In the genomic region with DNA sequence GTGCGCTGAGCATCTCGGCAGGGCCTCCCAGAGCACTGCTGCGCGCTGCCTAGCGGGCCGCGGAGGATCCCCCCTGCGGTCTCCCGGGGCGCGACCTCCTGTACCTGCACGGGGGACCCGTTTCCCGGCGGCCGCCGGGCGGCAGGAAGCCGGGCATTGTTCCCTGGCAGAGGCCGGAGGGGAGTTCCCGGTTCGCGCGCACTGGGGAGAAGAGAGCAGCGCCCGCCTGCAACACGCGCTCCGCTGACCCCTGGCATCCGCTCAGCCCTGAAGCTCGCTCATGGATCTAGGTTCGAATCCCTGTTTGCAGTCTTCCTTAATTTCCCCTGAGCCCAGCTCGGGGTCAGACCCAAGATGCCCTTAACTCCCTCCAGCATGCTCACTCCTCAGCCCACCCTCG, we compare ENCODE assay signal across 9 mouse cellular contexts. TPM values are rescaled to one million over a fixed set of nuclear protein-coding genes. Genes with fewer than 3 reads are reported as not detected.
DNase-seq lines count a peak whose midpoint lies in the region; ATAC-seq and TF ChIP-seq lines count a peak whose summit lies in the region.
"Had no signal": no experiment of that assay in that cellular context is flagged by ENCODE, and none has a peak within 500 bp of the region (broad histone marks: within the 10 kb centered on the region; RNA-seq: fewer than 3 reads in every experiment).

No protein-coding gene starts in this region.

- H3K27me3 ChIP-seq in embryonic facial prominence, embryonic 13.5 days = peaks cover 38% of the 10 kb centered on the region
- H3K27me3 ChIP-seq in hindbrain, embryonic 16.5 days (replicated peaks; ENCODE audit: control insufficient read depth, insufficient read depth, low read length) = peaks cover 19% of the 10 kb centered on the region
- H3K27me3 ChIP-seq in midbrain, embryonic 11.5 days (ENCODE audit: control insufficient read depth, insufficient read depth, low read length) = peaks cover 24% of the 10 kb centered on the region
- H3K27me3 ChIP-seq in thymus, adult 2 months (ENCODE audit: control insufficient read depth, insufficient read depth, low read length) = no peaks in the 10 kb centered on the region; the same call in 1 of the 2 replicates

- TF ChIP-seq CTCF in thymus, adult 2 months (IDR thresholded peaks at IDR 0.05; ENCODE audit: borderline replicate concordance, control insufficient read depth, extremely low read depth, insufficient read depth, low read length, poor library complexity) = no peak

- WGBS in embryonic facial prominence, embryonic 13.5 days = 8% methylated on average over 34 of the region's 34 CpGs
- 4% methylated on average over 23 of the region's 34 CpGs for WGBS in hindbrain, embryonic 16.5 days
- 1% methylated on average over 34 of the region's 34 CpGs for WGBS in midbrain, embryonic 11.5 days
- 8% methylated on average over 34 of the region's 34 CpGs for WGBS in thymus, adult 2 months

- H3K4me3 ChIP-seq in embryonic facial prominence, embryonic 13.5 days = peak overlapping the region; percentile 18; the same call in 1 of the 2 replicates
- peak overlapping the region; percentile 19; the same call in 1 of the 2 replicates for H3K4me3 ChIP-seq in hindbrain, embryonic 16.5 days (ENCODE audit: low read length)
- H3K4me3 ChIP-seq in midbrain, embryonic 11.5 days (ENCODE audit: low read depth, low read length) = no peak overlapping the region; the same call in 1 of the 2 replicates
- no peak overlapping the region for H3K4me3 ChIP-seq in thymus, adult 2 months (ENCODE audit: control insufficient read depth, insufficient read depth, low read length)

- no peaks in the 10 kb centered on the region for H3K36me3 ChIP-seq in embryonic facial prominence, embryonic 13.5 days
- H3K36me3 ChIP-seq in hindbrain, embryonic 16.5 days (ENCODE audit: control insufficient read depth, insufficient read depth, low read length) = no peaks in the 10 kb centered on the region
- H3K36me3 ChIP-seq in midbrain, embryonic 11.5 days (ENCODE audit: control insufficient read depth, insufficient read depth, low read length) = no peaks in the 10 kb centered on the region
- no peaks in the 10 kb centered on the region for H3K36me3 ChIP-seq in thymus, adult 2 months (ENCODE audit: control insufficient read depth, insufficient read depth, low read length)

- DNase-seq in adrenal gland, adult 2 months = peak; percentile 46
- no peak for DNase-seq in adrenal gland, adult 8-10 months
- no peak for DNase-seq in midbrain, embryonic 11.5 days (ENCODE audit: low spot score, missing footprints)
- no peak for DNase-seq in cerebellum, postnatal 36 days
- no peak for DNase-seq in thymus, adult 2 months
- DNase-seq in thymus, postnatal 25 days = no peak

- 0 out of 2 replicates have a peak overlapping the region, but pooled peaks have one; percentile 21 for H3K9ac ChIP-seq in embryonic facial prominence, embryonic 13.5 days
- 0 out of 2 replicates have a peak overlapping the region, but pooled peaks have one; percentile 28 for H3K9ac ChIP-seq in hindbrain, embryonic 16.5 days (ENCODE audit: low read depth, low read length)
- H3K9ac ChIP-seq in midbrain, embryonic 11.5 days (ENCODE audit: low read length) = no peak overlapping the region

- H3K9me3 ChIP-seq in embryonic facial prominence, embryonic 13.5 days = no peaks in the 10 kb centered on the region
- no peaks in the 10 kb centered on the region for H3K9me3 ChIP-seq in hindbrain, embryonic 16.5 days (ENCODE audit: control insufficient read depth, low read length)
- H3K9me3 ChIP-seq in midbrain, embryonic 11.5 days (ENCODE audit: control insufficient read depth, low read length) = no peaks in the 10 kb centered on the region

- no peak overlapping the region for H3K27ac ChIP-seq in embryonic facial prominence, embryonic 13.5 days
- no peak overlapping the region for H3K27ac ChIP-seq in hindbrain, embryonic 16.5 days (ENCODE audit: low read depth, low read length)
- no peak overlapping the region for H3K27ac ChIP-seq in midbrain, embryonic 11.5 days (ENCODE audit: low read depth, low read length)
- H3K27ac ChIP-seq in thymus, adult 2 months (ENCODE audit: control insufficient read depth, insufficient read depth, low read length) = no peak overlapping the region
- H3K27ac ChIP-seq: macrophage had no signal

- no peak for ATAC-seq in embryonic facial prominence, embryonic 13.5 days (ENCODE audit: insufficient number of reproducible peaks, insufficient read depth, low FRiP score, low TSS enrichment, low read depth)
- ATAC-seq in hindbrain, embryonic 16.5 days = no peak
- no peak for ATAC-seq in midbrain, embryonic 11.5 days (ENCODE audit: low FRiP score)

- peak overlapping the region; percentile 42 for H3K4me2 ChIP-seq in embryonic facial prominence, embryonic 13.5 days
- H3K4me2 ChIP-seq in hindbrain, embryonic 16.5 days (ENCODE audit: low read length) = peak overlapping the region; percentile 29; the same call in 1 of the 2 replicates
- peak overlapping the region; percentile 24; the same call in 1 of the 2 replicates for H3K4me2 ChIP-seq in midbrain, embryonic 11.5 days

- peaks cover 52% of the 10 kb centered on the region for H3K4me1 ChIP-seq in embryonic facial prominence, embryonic 13.5 days
- 0 out of 2 replicates have a peak, but pooled peaks cover 3% of the 10 kb centered on the region for H3K4me1 ChIP-seq in hindbrain, embryonic 16.5 days (ENCODE audit: control insufficient read depth, insufficient read depth, low read depth, low read length)
- H3K4me1 ChIP-seq in midbrain, embryonic 11.5 days (ENCODE audit: control insufficient read depth, insufficient read depth, low read length) = no peaks in the 10 kb centered on the region
- H3K4me1 ChIP-seq in thymus, adult 2 months (replicated peaks; ENCODE audit: control insufficient read depth, insufficient read depth, low read length) = no peaks in the 10 kb centered on the region

- no peak for TF ChIP-seq POLR2A in thymus, adult 2 months (IDR thresholded peaks at IDR 0.05; ENCODE audit: control insufficient read depth, extremely low read depth, insufficient read depth, low read length, poor library complexity)

RNA-seq across cellular contexts. Expression of gene Ptgs1, which starts 19.4 kb away (rescaled TPM):
- 10 to 100 TPM; 15.0 to 15.6 TPM for total RNA-seq in adrenal gland, adult 2 months (2021)
- polyA plus RNA-seq in adrenal gland, adult 2 months (2012; rRNA removed) = 17.9 and 26.2 TPM in 2 replicates
- total RNA-seq in adrenal gland, adult 8-10 months (2022) = 10 to 100 TPM; 13.6 to 28.0 (median 17.8) TPM
- polyA plus RNA-seq in embryonic facial prominence, embryonic 13.5 days (2015; fragmentation: Nextera tagmentation; extraction: Ambion mirVana) = 6.6 and 6.9 TPM in 2 replicates
- polyA plus RNA-seq in hindbrain, embryonic 16.5 days (2015; fragmentation: Nextera tagmentation; extraction: Ambion mirVana) = 6.6 and 6.8 TPM in 2 replicates
- 3.0 and 4.2 TPM in 2 replicates for polyA plus RNA-seq in midbrain, embryonic 11.5 days (2014; fragmentation: Nextera tagmentation; extraction: Ambion mirVana)
- polyA plus RNA-seq in thymus, adult 2 months (2012; rRNA removed) = 12.7 and 15.0 TPM in 2 replicates

Comparison
In these comparisons a context has a peak if more than half of its experiments do, and no peak if none do; other contexts are left out.
1. H3K4me3 ChIP-seq: peak in embryonic facial prominence, embryonic 13.5 days (single experiment) and hindbrain, embryonic 16.5 days (single experiment); none in midbrain, embryonic 11.5 days (single experiment) and thymus, adult 2 months (single experiment).
2. Peak in every context shown above with its lines, with median percentiles within 50 percentile points of each other: H3K4me2 ChIP-seq.